Mouse (Mus musculus) hindbrain, postnatal 0 days (tissue): ENCODE data around the gene Gm49661. TPM values are rescaled to one million over a fixed set of nuclear protein-coding genes. Genes with fewer than 3 reads are reported as not detected.

Experiments
- ATAC-seq: fragments of 200-750 bp; cut with Nextera tagmentation; 2 replicates; pipeline ENCODE4 v1.8.0; 2017; ENCODE audit warnings: mild to moderate bottlenecking, moderate TSS enrichment, moderate library complexity
- DNase-seq: peaks from one replicate; pipeline ENCODE4 v3.0.0-alpha.2; 2015; ENCODE audit warnings: low spot score
- H3K27ac ChIP-seq: fragments of 300-500 bp; sonication (generic); 2 replicates; pipeline ENCODE4 v1.5.1; 2014; ENCODE audit warnings: mild to moderate bottlenecking
- H3K27me3 ChIP-seq: fragments of 300-500 bp; sonication (generic); 2 replicates; pipeline ENCODE4 v1.6.1; 2014; ENCODE audit warnings: low read length, mixed read lengths; ENCODE audit not compliant: insufficient read depth
- H3K36me3 ChIP-seq: fragments of 300-500 bp; sonication (generic); 2 replicates; pipeline ENCODE4 v1.6.1; 2014; ENCODE audit warnings: low read length, mixed read lengths; ENCODE audit not compliant: insufficient read depth
- H3K4me1 ChIP-seq: fragments of 300-500 bp; sonication (generic); 2 replicates; pipeline ENCODE4 v1.6.1; 2014; ENCODE audit warnings: antibody characterized with exemption, low read length, mixed read lengths; ENCODE audit not compliant: insufficient read depth
- H3K4me2 ChIP-seq: fragments of 300-500 bp; sonication (generic); 2 replicates; pipeline ENCODE4 v1.6.1; 2014; ENCODE audit warnings: low read depth, mild to moderate bottlenecking, low read length, moderate library complexity, mixed read lengths
- H3K4me3 ChIP-seq: fragments of 300-500 bp; sonication (generic); 2 replicates; pipeline ENCODE4 v1.5.1; 2014; ENCODE audit warnings: low read length
- H3K9ac ChIP-seq: fragments of 300-500 bp; sonication (generic); replicated peaks from 2 replicates; pipeline ENCODE4 v1.6.1; 2014; ENCODE audit warnings: mild to moderate bottlenecking, low read length, moderate library complexity, mixed read lengths
- H3K9me3 ChIP-seq: fragments of 300-500 bp; sonication (generic); 2 replicates; pipeline ENCODE4 v1.6.1; 2016; ENCODE audit warnings: low read length, mixed read lengths
- CTCF ChIP-seq: IDR thresholded peaks from 2 replicates; pipeline ENCODE4 v1.5.1; 2016; ENCODE audit warnings: antibody characterized with exemption, control low read depth, low read depth
- WGBS: fragments of 180-500 bp; shearing (Covaris S2); extraction: QIAGEN DNeasy Blood & Tissue Kit; methylation state at CpG from one replicate; pipeline ENCODE4 v1.1.7; 2014; 5-methylcytosine and 5-hydroxymethylcytosine counted together
- polyA plus RNA-seq: library from polyadenylated mRNA; unstranded; fragments of >200 nt; fragmentation: Nextera tagmentation; extraction: Ambion mirVana; gene quantifications from 2 replicates; pipeline ENCODE4 v1.2.1, GENCODE M21; 2015
- total RNA-seq: library from RNA; depleted of rRNA; stranded (reverse); fragments of >200 nt; gene quantifications from 2 replicates; pipeline ENCODE4 v1.2.3, GENCODE M21; 2014; rRNA removed

Gm49661 gene
- total RNA-seq (not detected in 2 replicates), polyA plus RNA-seq (not detected in 2 replicates)

DNA sequence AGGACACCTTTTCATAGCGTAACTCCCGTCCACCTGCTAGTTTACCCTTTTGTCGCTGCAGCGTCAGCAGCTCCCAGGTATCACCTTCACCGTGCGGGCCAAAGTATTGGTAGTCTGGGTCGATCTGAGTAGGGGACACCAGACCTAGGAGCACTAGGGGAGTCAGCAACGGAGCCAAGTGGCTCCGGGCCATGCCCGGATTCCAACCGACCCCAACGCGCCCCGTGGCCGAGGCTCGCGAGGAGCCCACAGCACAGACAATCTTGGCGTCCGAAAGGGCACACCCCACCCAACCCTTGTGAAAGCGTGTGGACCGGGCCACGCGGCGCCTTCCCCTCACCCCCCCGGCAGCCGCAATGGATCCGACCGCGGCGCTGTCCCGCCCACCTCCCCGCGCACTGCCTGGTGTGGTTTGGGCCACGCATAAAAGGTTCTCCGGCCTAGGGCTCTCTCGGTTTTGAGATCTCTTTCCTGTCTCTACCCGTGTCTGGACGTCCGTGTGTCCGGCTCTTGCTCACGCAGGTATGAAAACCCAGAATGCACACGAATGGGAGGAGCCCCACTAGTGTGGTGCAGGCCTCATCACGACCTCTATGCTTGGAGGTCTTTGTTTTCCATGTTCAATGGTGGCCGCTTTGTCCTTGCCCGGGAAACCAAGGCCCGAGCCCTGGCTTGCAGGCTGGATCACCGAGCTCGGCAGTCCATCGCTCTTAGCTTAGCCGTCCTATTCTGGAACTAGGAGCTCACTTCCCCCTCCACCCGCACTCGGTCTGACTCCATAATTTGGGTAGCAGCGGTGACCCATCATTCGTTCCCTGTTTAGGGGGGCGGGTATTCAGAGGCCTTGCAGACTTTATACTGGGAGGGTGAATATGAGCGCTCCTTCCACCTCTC lies at the start of gene Gm49661, which contains the start of the genes Prdx2 and Rnaseh2a:
TSS of gene Gm49661 (minus strand) at position 193 of the 894 bp plus-strand sequence.
TSS of gene Prdx2 (plus strand) at position 347 of the 894 bp plus-strand sequence.
TSS of gene Rnaseh2a (minus strand) at position 527 of the 894 bp plus-strand sequence.
- H3K27ac ChIP-seq: peak within 1 kb of the TSS; percentile 91
- H3K9ac ChIP-seq: peak within 1 kb of the TSS; percentile 88
- peaks cover 18% of the 10 kb centered on the region; the same call in 1 of the 2 replicates for H3K36me3 ChIP-seq
- peak within 1 kb of the TSS; percentile 88 for H3K4me2 ChIP-seq
- H3K4me3 ChIP-seq: peak within 1 kb of the TSS; percentile 73
- DNase-seq: peak; percentile 91
- no peak for TF ChIP-seq CTCF
- H3K4me1 ChIP-seq: peaks cover 17% of the 10 kb centered on the region
- WGBS: under 1% methylated on average over 54 of the region's 56 CpGs
- ATAC-seq: peak; percentile 79
- H3K27me3 ChIP-seq: no peaks in the 10 kb centered on the region
- H3K9me3 ChIP-seq: no peaks in the 10 kb centered on the region

DNA sequence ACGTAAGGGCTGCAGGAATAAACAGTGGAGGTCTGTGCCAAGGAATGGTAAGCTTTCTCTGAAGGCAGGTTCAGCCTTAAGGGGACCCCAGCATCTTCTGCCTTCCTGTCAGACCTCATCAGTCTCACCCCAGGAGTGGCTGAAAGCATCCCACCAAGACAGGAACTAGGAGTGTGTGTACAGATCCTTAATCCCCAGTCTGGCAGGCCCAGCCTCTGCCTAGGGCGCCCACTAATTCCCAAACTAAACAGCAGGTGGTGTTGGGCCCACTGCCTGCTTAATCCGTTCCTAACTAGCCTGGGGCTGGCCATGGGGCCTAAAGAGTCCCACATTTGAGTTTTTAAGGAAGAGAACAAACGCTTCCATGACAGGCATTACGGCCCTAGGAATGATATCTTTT lies 48.0 kb upstream of the Gm49661 start:
- no peak for ATAC-seq
- no peak overlapping the region for H3K9ac ChIP-seq
- 43% methylated on average over 5 of the region's 5 CpGs for WGBS
- no peaks in the 10 kb centered on the region for H3K4me1 ChIP-seq
- no peak overlapping the region for H3K27ac ChIP-seq
- no peak overlapping the region for H3K4me2 ChIP-seq
- no peaks in the 10 kb centered on the region for H3K9me3 ChIP-seq
- 0 out of 2 replicates have a peak, but pooled peaks have one; percentile 11 for TF ChIP-seq CTCF
- H3K27me3 ChIP-seq: peaks cover 5% of the 10 kb centered on the region; the same call in 1 of the 2 replicates
- peaks cover 25% of the 10 kb centered on the region for H3K36me3 ChIP-seq
- no peak overlapping the region for H3K4me3 ChIP-seq
- no peak for DNase-seq

DNA sequence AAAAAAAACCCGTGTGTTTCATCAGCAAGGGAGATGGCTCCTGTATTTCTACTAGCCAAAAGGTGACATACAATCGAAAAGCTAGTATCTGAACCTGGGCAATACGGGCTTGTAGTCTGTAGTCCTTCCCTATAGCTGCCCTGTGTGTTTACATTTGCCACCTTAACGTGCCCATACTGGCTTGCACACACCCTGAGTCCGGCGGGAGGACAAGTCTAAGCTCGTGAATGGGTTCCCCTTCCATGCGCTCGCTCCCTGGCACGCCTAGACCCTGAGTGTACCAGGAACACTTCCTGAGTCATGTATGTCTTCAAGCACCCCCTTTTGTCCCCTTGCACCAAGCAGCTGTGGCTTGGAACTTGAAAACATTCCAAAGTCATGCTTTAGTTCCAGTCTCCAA lies 47.5 kb upstream of the Gm49661 start:
- no peak for TF ChIP-seq CTCF
- WGBS: 65% methylated on average over 10 of the region's 10 CpGs
- no peak overlapping the region for H3K27ac ChIP-seq
- no peak overlapping the region for H3K9ac ChIP-seq
- peaks cover 7% of the 10 kb centered on the region; the same call in 1 of the 2 replicates for H3K27me3 ChIP-seq
- H3K36me3 ChIP-seq: peaks cover 25% of the 10 kb centered on the region
- ATAC-seq (no peak), DNase-seq (no peak)
- H3K4me3 ChIP-seq: no peak overlapping the region
- H3K9me3 ChIP-seq: no peaks in the 10 kb centered on the region
- H3K4me2 ChIP-seq: no peak overlapping the region
- H3K4me1 ChIP-seq: no peaks in the 10 kb centered on the region

DNA sequence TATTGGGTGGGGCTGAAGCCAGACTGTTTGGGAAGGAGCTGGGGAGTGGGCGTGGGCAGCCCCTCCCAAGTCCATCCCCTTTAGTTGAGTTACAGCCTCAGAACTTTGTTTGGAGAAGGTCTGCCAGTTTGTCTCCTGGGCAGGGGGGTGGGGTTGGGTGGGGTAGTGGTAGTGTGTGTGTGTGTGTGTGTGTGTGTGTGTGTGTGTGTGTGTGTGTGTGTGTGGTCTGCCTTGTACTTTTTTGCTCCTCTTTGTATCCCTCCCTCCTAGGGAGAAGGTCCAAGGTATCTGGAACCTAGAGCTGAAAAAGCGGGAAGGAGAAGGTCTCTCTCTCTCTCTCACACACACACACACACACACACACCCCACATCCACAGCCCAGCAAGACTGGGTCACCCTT lies 45.2 kb upstream of the Gm49661 start, which contains the start of gene Best2:
TSS of gene Best2 (minus strand) at position 101 of the 400 bp plus-strand sequence.
- no peaks in the 10 kb centered on the region for H3K9me3 ChIP-seq
- H3K4me2 ChIP-seq: peak within 1 kb of the TSS; percentile 56
- no peak for ATAC-seq
- no peak within 1 kb of the TSS for H3K9ac ChIP-seq
- H3K27ac ChIP-seq: no peak within 1 kb of the TSS
- H3K4me1 ChIP-seq: no peaks in the 10 kb centered on the region
- peaks cover 20% of the 10 kb centered on the region for H3K36me3 ChIP-seq
- 60% methylated on average over 2 of the region's 2 CpGs for WGBS
- no peak for DNase-seq
- TF ChIP-seq CTCF: no peak
- H3K27me3 ChIP-seq: peaks cover 16% of the 10 kb centered on the region; the same call in 1 of the 2 replicates
- peak within 1 kb of the TSS; percentile 28 for H3K4me3 ChIP-seq

DNA sequence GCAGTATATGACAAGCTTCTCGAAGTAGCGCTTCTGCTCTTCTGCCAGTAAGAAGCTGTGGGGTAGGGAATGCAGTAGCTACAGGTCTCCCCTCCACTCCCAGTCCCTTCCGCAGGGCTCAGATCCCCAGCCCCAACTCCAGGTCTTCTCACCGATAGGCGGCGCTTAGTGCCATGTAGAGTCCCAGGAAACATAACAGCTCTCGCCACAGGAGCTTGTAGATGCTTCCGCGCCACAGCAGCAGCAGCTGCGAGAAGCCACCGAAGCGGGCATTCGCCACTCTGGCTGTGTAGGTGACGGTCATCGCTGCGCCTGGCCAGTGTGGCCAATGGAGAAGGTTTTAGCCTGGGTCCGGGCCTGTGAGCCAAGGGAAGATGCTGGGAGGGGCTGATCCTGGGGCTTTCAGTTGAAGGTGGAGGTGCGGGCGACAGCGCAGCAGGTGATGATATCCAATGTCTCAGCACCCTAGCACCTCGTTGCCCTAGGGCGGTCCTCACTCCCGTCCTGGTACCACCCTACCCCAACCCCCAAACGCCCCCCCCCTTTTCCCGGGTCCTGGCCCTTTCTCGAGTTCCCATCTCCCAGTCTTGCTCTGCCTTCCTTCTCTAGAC lies 44.1 kb upstream of the Gm49661 start:
- TF ChIP-seq CTCF: peak; percentile 81
- peaks cover 9% of the 10 kb centered on the region for H3K36me3 ChIP-seq

DNA sequence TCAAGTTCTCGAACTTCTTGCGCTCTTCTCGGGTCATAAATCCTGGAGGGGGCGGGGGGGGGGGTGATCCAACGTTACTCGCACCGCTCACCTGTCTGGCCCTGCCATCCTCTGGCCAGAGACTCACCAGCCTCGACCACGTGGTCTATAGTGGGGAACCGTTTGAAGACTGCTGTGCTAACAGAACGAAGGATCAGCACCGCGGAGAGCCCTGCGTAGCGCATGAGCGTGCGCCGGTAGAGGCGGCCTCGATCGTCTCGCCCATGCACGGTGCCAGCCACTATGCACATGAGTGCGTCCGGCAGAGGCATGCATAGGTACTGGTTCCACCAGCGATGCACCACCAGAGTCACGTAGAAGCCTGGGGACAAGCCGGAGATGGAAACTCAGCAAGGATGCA lies 42.0 kb upstream of the Gm49661 start:
- H3K9ac ChIP-seq: no peak overlapping the region
- no peaks in the 10 kb centered on the region for H3K9me3 ChIP-seq
- DNase-seq: no peak
- no peak overlapping the region for H3K27ac ChIP-seq
- no peak overlapping the region for H3K4me2 ChIP-seq
- H3K36me3 ChIP-seq: no peaks in the 10 kb centered on the region
- no peaks in the 10 kb centered on the region for H3K4me1 ChIP-seq
- WGBS: 16% methylated on average over 28 of the region's 28 CpGs
- H3K27me3 ChIP-seq: peaks cover 21% of the 10 kb centered on the region
- no peak for TF ChIP-seq CTCF
- no peak overlapping the region for H3K4me3 ChIP-seq
- no peak for ATAC-seq

More for the DNA sequence above, 44.1 kb upstream of the Gm49661 start:
- peaks cover 16% of the 10 kb centered on the region; the same call in 1 of the 2 replicates for H3K27me3 ChIP-seq
- peak; percentile 89 for DNase-seq
- no peaks in the 10 kb centered on the region for H3K4me1 ChIP-seq
- no peaks in the 10 kb centered on the region for H3K9me3 ChIP-seq
- WGBS: 10% methylated on average over 26 of the region's 26 CpGs
- peak; percentile 79 for ATAC-seq
- no peak overlapping the region for H3K9ac ChIP-seq
- H3K27ac ChIP-seq: no peak overlapping the region
- H3K4me3 ChIP-seq: peak overlapping the region; percentile 28
- H3K4me2 ChIP-seq: peak overlapping the region; percentile 56
